Mouse (Mus musculus): Measurements from ENCODE around the gene Col6a6. TPM values are rescaled to one million over a fixed set of nuclear protein-coding genes. Genes with fewer than 3 reads are reported as not detected.

Gene Col6a6
- polyA plus RNA-seq, 2 experiments from 2014 or later: not detected

GRCm38 (mm10) chr9:105734651-105735050, 93.3 kb downstream of the Col6a6 start:
- ATAC-seq: no peak

- ATAC-seq: no peak
These were observed 96.0 kb downstream of the Col6a6 start for GRCm38 (mm10) chr9:105731976-105732375.

- ATAC-seq: no peak
These were observed 107.5 kb downstream of the Col6a6 start for GRCm38 (mm10) chr9:105720430-105720829.

GRCm38 (mm10) chr9:105719851-105720395, 108.0 kb downstream of the Col6a6 start:
- no peak for ATAC-seq

GRCm38 (mm10) chr9:105719367-105719766, 108.6 kb downstream of the Col6a6 start:
- no peak for ATAC-seq

- no peak for ATAC-seq
These were observed 115.9 kb downstream of the Col6a6 start for GRCm38 (mm10) chr9:105712049-105712448.

- ATAC-seq: no peak
These were observed 122.9 kb downstream of the Col6a6 start for GRCm38 (mm10) chr9:105705011-105705410.

GRCm38 (mm10) chr9:105704226-105704932, 123.6 kb downstream of the Col6a6 start:
- ATAC-seq: no peak

- ATAC-seq: no peak
These were observed 126.0 kb downstream of the Col6a6 start for GRCm38 (mm10) chr9:105701966-105702365.

GRCm38 (mm10) chr9:105700702-105701101, 127.3 kb downstream of the Col6a6 start:
- ATAC-seq: no peak

GRCm38 (mm10) chr9:105697764-105698396, 130.1 kb downstream of the Col6a6 start:
- no peak for ATAC-seq

- no peak for ATAC-seq
These were observed 131.0 kb downstream of the Col6a6 start for GRCm38 (mm10) chr9:105696818-105697564.

- no peak for ATAC-seq
These were observed 134.1 kb downstream of the Col6a6 start for GRCm38 (mm10) chr9:105693854-105694253.

- ATAC-seq: no peak
These were observed 134.9 kb downstream of the Col6a6 start for GRCm38 (mm10) chr9:105693056-105693455.

GRCm38 (mm10) chr9:105692472-105692871, 135.5 kb downstream of the Col6a6 start:
- no peak for ATAC-seq

- no peak for ATAC-seq
These were observed 138.5 kb downstream of the Col6a6 start for GRCm38 (mm10) chr9:105689485-105689884.

- ATAC-seq: no peak
These were observed 143.3 kb downstream of the Col6a6 start for GRCm38 (mm10) chr9:105684549-105685165.

GRCm38 (mm10) chr9:105681386-105681785, 146.6 kb downstream of the Col6a6 start:
- ATAC-seq: no peak

GRCm38 (mm10) chr9:105675941-105676340, 152.0 kb downstream of the Col6a6 start:
- no peak for ATAC-seq

GRCm38 (mm10) chr9:105672032-105672431, 155.9 kb downstream of the Col6a6 start:
- ATAC-seq: no peak

- no peak for ATAC-seq
These were observed 157.0 kb downstream of the Col6a6 start for GRCm38 (mm10) chr9:105670916-105671315.

- no peak for ATAC-seq
These were observed 162.7 kb downstream of the Col6a6 start for GRCm38 (mm10) chr9:105665269-105665668.

- no peak for ATAC-seq
These were observed 168.1 kb downstream of the Col6a6 start for GRCm38 (mm10) chr9:105659877-105660276.
